Mouse (Mus musculus): ENCODE measurements around the gene Krt18.
"Not testable (repeated sequence)": the region's sequence is repeated elsewhere in the genome, so short reads cannot be mapped to it uniquely, and the experiment has no call there.

Krt18 gene

DNA sequence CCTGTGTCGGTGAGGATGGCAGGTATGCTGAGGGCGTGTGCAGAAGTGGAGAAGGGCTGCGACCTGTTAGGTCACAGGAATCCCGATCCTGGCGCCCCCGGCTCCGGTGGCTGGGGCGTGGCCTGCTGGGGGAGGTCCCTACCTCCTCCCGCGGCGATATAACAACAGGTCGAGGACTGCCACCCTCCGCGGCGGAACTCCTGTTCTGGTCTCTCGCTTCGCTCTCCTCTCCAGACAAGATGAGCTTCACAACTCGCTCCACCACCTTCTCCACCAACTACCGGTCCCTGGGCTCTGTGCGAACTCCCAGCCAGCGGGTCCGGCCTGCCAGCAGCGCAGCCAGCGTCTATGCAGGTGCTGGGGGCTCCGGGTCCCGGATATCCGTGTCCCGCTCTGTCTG, at the start of gene Krt18:
Gene Krt18 (plus strand): TSS at position 141 of the 400 bp plus-strand sequence.
- DNase-seq (ENCODE audit: low read depth, low spot score), result no peak

DNA sequence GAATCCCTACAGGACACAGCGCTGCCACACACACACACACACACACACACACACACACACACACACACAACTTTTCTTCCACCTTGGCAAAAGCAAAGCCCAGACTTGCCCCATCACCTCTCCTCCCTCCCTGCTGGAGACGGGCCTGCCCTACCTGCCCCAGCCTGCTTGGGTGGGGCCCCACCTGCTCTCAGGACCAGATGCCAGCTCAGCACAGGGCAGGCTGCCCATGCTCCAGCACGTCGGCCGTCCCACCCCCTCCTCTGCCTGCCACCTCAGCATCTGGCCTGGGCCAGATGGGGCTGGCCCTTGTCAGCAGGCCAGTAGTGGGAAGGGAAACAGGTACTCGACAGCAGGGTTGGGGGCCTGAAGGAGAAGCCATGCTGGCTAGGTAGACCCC, 47.1 kb upstream of the Krt18 start:
- no peak for DNase-seq (ENCODE audit: low read depth, low spot score)

DNA sequence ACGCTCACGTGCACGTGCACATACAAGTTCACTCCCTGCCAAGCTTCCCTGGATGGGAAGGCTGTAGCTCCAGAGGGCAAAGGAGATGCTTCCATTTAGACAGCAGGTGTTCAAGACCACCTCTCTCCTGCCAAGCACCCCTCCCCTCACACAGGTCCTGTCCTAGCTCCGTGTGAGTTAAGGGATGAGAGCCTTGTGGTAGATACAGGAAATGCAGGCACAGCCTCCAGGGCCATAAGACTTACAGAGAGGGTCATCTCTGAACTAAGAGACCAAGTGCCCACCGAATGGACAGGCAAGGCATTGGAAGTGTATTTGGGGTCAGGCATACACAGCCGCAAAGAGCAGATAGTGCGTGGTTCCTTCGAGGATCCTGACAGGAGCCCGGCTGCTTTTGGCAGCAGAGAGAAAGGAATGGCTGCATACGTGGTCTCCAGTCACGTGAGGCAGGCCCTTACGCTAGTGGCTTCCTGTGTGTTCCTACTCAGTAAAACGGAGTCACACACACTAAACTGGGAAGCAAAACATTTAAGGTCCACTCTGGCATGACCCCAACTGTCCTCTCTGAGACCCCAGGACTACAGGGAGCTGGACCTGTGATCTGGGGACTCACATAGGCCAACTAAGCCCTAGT, 44.5 kb upstream of the Krt18 start:
- DNase-seq (ENCODE audit: low read depth, low spot score), result no peak

DNA sequence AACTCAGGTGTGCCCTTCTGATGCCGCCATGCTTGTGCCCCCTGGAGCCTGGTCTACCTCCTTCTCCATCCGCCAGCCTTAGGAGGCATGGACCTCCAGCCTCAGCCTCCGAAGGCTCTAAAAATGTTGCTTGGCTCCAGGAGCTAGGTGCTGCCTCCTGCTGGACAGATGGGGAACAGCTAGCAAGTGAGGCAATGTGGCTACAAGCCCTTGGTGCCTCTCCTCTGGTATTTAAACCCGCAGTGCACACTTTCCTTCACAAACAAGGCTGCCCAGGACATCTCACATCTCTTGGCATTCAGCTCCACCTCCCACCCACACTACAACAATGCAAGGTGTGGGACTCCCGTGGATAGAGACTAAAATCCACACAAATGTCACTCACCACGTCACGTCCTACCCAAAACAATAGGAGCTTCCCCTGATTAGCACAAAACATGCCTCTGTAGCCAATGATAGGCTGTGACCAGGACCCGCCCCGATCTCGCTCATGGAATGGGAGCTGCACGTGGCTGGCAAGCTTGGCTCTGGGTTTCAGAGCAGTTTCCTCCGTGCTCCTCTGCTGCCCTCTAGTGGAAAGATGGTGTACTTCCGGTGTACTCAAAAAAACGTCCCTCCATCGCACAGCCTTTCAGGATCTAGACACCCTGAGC, 43.9 kb upstream of the Krt18 start:
- DNase-seq (ENCODE audit: low read depth, low spot score), result peak; percentile 98

DNA sequence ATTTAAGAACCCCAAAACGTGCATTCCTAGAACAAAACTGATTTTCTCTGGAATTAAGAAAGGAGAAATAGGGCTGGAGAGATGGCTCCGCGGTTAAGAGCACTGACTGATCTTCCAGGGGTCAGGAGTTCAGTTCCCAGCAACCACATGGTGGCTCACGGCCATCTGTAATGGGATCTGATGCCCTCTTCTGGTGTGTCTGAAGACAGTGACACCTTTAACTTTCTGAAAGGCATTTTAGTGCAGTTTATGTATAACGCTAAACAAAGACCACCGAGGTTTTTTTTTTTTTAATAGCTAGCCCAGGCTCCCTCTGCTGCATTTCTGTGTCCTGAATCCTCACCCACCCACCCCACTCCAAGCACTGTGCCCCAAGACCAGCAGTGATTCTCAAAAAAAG, 43.2 kb upstream of the Krt18 start:
- no peak for DNase-seq (ENCODE audit: low read depth, low spot score)

DNA sequence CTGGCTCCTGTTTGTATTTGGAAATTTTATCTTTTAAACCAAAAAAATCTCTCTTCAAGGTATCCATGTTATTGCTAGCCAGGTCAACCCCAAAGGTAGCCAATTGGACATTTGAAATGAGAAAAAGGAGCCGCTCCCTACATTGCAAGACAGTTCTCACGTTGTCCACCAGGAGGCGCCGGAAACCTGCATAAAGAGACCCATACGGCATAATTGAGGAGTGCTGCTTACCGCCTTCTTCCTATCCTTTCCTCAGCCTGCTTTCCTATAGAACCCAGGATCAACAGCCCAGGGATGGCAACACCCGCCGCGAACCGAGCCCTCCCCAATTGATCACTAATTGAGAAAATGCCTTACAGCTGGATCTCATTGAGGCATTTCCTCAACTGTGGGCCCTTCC, 39.9 kb upstream of the Krt18 start:
- peak; percentile 87 for DNase-seq (ENCODE audit: low read depth, low spot score)

DNA sequence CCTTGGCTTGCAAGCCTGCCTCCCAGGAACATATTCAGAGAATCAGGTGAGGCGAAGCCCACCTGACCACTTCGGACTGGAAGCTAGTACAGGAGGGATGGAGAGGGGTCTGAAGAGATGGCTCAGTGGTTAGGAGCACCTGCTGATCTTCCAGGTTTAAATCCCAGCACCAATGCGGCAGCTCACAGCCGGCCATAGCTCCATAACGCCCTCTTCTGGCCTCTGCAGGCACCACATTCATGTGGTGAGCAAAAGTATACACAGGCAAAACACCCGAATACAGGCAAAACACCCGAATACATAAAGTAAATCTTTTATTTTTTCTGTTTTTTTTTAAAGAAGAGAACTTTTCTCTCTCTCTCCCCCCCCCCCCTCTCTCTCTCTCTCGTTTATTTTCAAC, 39.3 kb upstream of the Krt18 start:
- no peak for DNase-seq (ENCODE audit: low read depth, low spot score)

DNA sequence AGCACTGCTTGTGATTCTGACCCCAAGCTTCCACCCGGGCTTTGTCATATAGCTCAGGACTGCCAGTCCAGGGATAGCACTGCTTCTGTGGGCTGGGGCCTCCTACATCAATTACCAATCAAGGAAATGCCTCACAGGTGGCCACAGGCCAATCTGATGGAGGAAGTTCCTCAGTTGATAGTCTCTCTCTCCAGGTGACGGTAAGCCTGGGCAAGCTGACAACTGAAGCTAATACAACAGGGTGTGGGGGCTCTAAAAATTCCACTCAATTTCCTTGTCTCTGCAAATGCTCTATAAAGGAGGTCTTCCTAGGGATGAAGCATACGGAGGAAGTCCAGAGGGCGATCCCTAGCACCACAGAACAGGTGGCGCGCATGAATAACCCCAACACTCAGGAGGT, 37.0 kb upstream of the Krt18 start:
- no peak for DNase-seq (ENCODE audit: low read depth, low spot score)

DNA sequence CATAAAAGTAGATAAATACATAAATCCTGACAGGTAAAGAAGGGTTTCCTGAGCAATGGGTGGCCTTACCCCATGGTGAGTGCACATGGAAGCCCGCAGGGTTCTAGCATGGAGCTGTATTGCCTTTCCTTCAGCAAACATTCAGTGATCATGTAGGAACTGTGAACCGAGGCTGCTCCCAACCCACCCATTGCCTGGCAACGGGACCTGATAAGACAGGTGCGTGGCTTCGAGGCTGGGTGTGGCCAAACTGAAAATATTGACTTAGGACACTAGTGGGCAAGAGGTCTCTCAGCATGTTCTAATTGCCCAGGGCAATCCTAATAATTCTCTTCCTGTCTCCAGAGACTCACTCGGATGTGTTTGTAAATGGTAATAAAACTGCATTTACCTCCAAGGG, 33.6 kb upstream of the Krt18 start:
- no peak for DNase-seq (ENCODE audit: low read depth, low spot score)

DNA sequence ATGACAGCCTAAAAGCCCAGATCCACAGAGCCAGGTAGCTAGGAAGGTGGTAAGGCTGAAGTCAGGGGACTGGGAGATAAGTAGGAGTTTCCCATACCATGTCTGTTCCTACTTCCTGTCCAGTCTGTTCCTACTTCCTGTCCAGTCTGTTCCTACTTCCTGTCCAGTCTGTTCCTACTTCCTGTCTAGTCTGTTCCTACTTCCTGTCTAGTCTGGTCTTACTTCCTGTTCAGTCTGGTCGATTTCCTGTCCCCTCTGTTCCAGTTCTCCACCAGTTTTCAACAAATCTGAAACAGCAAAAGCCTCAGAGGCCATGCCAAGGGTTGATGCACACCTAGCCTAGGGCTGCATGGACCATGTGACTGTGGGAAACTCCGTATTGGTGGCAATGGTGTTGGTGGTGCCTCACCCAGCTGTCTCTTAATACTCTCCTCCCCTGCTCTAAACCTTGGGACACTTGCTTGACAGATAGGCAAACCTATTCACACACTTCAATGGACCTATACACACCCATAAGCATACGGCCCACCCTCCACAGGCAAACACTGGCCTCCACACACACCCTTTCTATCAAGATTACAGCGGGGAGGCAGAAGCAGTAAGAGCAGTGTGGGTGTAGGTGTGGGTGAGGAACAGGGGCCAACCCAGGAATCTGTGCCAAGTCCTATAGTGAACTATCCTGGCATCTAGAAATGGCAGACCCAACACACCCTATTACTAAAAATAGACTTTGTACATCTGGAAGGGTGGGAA, 32.3 kb upstream of the Krt18 start:
- no peak for DNase-seq (ENCODE audit: low read depth, low spot score)

DNA sequence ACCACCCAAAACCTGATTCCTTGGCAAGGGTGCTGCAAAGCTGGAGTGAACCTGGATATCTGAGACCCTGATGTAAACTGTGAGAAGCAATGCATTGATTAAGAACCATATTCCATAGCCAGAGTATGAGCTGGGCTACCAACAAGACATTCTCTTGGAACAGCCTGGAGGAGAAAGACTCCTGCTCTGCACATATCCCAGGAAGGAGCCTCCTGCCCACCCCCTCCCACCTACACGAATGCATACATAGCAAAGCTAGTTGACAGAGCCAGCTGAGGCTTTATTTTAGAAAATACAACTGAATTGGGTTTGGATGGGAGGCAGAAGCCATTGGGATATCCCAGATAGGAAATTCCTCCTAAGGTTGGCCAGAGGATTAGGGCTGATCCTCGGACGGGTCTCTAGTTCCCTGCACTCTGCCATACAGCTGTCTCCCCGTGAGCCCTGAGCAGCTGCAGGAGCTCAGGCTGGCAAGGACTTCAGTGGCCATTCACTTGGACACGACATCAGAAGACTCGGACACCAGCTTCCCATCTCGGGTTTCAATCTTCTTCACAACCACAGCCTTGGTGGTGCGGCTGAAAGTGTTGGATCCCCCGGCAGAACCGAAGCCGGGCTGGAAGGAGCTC, 31.4 kb upstream of the Krt18 start:
- DNase-seq (ENCODE audit: low read depth, low spot score), result not testable (repeated sequence)

DNA sequence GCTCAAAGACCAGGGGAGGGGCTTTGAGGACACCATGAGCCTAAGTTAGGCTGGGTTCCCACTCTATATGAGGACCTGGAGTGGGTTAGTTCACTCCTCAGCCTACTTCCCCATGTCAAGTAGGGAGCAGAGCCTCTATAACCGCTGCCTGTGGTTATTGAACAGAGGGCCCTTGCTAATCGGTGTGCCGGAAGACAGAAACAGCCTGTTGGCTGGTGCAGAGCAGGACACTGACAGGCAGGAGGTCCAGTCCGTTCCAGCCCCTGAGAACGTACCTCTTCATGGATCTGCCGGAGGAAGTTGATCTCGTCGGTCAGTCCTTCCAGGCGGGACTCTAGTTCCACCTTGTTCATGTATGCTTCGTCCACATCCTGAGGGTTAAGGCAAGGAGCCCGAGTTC, 28.8 kb upstream of the Krt18 start:
- no peak for DNase-seq (ENCODE audit: low read depth, low spot score)

DNA sequence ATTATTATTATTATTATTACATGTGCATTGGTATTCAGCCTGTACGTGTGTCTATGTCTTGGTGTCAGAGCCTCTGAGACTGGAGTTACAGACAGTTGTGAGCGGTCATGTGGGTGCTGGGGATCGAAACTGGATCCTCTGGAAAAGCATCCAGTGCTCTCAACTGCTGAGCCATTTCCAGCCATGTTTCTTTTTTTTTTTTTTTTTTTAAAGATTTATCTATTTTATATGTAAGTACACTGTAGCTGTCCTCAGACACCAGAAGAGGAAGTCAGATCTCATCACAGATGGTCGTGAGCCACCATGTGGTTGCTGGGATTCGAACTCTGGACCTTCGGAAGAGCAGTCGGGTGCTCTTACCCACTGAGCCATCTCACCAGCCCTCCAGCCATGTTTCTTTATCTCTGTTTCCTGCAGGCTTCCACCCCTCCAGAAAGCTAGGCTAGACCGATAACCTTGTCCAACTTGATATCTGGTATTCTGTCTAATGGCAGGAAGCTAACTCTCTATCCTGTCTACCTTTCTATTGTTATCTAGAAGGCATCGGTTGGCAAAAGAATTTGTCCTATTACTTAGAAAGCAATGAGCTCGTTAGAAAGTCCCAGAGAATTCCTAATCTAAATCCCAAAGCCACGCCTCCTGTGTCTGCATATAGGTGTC, 28.2 kb upstream of the Krt18 start:
- DNase-seq (ENCODE audit: low read depth, low spot score), result no peak

DNA sequence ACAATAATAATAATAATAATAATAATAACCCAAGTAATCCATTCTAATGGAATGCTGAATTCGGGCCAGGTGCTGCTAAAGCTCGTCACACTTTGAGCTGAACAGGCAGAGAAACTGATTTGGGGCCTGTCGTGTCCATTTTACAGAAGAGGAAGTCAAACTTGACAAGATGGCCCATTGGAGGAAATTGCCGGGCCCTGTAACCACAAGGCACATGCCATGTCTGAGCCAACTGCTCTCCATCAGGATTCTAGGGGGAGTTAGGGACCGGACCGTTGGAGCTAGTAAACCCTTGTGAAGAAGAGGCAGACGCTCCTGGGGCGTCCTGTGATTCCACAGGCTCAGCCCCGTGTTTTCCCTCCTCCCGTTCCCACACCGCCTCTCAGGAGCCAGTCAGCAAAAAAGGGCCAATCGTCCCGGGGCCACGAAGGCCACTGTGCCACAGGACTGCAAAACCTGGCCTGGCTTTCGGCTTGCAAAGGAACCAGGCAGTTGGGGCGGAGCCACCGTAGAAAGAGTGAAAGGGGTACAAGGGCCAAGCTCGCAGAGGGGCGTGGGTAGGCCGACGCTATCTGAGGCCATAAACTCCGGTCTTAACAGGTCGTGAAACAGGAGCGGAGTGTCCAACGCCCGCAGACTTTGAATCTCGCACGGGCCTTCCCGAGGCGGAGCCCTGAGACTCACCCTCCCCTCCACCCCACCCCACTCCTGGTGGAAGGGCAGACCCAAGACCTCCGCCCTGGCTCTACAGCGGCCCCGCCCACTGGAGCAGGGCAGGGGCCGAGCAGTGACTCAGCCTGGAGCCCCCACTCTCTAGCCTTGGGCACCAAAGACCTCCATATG, 25.1 kb upstream of the Krt18 start:
- peak; percentile 76 for DNase-seq (ENCODE audit: low read depth, low spot score)

DNA sequence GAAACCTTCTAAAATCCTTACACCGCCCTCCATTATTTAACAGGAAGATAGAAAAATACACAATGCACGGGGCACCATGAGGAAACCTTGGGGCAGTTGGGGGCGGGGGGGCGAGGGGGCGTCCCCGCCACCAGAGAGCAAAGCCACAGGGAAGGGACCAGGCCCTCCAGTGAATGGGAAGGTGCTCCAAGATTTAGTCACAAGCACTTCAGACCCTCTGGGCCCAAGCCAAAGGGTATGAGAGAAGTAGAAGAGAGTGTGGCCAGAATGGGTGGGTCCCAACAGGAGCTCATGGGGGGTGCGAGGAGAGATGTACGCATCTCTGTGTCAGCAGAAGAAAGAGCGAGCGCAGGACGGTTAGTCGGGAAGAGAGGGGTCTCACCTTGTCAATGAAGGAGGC, 24.5 kb upstream of the Krt18 start:
- DNase-seq (ENCODE audit: low read depth, low spot score), result no peak

DNA sequence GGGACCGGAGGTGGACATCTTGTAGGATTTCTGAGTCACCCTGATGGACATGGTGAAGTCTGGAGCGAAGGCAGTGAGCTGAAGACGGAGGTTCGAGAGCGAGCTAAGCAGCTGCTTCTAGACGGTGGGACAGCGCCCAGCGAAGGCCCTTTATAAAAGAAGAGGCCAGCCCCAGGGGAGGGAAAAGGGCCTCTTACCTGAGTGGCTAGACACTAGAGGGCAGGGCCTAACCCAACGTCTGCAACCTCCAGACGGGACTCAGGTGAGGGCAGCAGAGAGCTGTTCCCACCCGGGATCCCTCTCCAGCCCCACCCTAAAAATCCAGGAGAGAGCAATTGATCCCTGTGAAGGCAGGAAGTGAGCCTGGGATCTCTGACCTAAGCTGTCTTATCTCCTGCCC, 23.8 kb upstream of the Krt18 start, which contains the start of gene Krt8:
Gene Krt8 (minus strand): TSS at position 294 of the 400 bp plus-strand sequence.
- no peak for DNase-seq (ENCODE audit: low read depth, low spot score)

DNA sequence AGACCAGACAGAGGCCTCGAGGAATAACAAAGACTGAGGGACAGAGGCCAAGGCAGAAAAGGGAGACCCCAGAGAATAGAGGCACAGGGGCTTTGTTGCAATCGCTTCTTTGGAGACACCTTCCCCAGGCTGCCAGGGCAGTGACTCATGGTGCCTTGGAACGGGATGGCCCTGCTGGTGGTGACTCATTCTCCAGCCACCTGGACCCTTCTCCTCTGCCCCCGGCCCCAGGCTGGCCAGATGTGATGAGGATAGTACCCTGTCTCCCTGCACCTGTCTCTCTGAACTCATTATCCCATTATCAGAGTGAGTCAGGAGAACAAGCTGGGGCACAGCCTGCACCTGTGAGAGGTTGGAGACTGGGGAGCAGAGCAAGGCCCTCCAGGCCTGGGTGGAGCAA, 22.7 kb upstream of the Krt18 start:
- DNase-seq (ENCODE audit: low read depth, low spot score), result no peak

DNA sequence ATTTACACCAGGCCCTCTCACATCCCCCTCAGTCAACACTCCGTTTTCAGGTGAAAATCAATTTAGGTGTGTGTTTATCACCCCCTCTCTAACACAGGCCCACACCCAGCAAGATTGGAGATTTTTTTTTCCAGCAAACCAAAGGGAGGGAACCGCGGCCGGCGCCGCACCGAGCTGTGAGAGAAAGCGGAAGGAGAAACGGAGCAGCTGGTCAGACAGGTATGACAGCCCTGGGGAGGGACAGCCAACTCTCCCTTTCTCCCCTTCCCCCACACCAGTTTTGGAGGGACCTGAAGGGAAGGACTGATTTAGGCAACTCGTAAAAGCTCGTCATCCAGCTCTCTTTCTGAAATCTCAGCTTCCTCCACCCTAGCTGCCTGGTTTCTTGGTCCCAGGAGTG, 21.7 kb upstream of the Krt18 start:
- no peak for DNase-seq (ENCODE audit: low read depth, low spot score)

DNA sequence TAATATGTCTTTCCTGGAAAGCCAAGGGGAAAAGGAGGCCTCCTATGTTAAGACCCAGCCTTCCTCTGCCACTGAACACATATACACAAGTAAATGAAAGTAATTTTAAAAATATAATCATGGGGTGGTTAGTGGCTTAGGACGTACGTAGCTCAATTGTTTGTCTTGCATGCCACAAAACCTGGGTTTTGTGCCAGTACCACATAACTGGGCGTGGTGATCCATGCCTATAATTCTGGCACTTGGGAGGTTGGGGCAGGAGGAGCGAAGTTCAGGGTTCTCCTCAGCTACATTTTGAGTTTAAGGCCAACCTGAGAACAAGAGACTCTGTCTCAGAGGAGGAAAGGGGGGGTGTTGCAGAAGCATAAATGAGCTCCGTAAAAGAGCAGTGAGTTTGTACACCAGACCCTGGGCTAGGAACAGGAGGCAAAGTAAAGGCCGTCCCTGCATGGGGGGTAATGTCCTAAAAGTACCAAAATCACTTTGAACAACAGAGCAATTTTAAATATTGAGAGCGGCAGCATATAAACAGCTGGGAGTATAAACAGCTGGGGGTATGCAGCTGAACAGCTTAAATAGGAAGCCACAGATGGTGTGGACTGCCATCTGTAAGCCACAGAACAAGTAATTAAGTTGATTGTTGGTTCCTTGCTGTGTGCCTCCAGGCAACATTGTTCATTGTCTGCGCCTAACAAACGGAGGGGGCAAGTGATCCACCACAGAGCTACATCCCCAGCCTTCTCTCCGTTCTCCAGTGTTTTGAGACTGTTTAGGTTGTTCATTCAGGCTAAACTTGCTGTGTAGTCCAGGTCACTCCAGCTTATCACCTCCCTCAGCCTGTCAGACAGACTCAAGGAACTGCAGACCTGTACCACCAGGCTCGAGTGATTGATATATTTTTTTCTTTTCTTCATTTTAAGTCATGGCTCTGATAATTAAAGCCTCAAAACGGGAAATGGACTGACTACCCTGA, 20.6 kb upstream of the Krt18 start:
- DNase-seq (ENCODE audit: low read depth, low spot score), result peak; percentile 67

Data from forelimb bud, embryonic 11.5 days (tissue).